Mouse (Mus musculus): ENCODE results near the gene Vmn1r2. TPM values are rescaled to one million over a fixed set of nuclear protein-coding genes. Genes with fewer than 3 reads are reported as not detected.
"Not testable (repeated sequence)": the region's sequence is repeated elsewhere in the genome, so short reads cannot be mapped to it uniquely, and the experiment has no call there.

Vmn1r2 gene
- polyA plus RNA-seq, 1 experiment from 2014 or later = not detected

DNA sequence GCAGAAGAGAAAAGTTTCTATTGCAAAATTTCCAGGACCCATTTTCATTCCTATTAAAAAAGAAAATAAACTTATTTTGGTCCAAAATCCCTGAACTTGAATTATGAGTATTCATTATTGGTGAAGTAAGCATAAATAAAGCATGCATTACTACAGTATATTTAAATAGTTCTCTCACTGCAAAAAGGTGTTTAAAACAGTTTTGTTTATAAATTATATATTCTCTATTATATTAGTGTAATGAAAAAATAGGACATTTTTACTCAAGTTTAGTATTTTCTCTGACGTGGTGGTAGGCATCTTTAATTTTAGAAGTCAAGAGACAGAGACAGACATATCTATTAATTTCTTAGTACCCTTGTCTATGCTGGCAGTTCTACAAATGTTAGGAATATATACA is 18.1 kb downstream of the Vmn1r2 start, which contains the start of gene Vmn1r3:
Vmn1r3 (minus strand) TSS at position 101 of the 400 bp plus-strand sequence.
- not testable (repeated sequence) for H3K4me2 ChIP-seq (ENCODE audit: low read depth, low read length); H3K36me3 ChIP-seq (ENCODE audit: control insufficient read depth, insufficient read depth, low read length); H3K27ac ChIP-seq (replicated peaks; ENCODE audit: low read depth, low read length); H3K9ac ChIP-seq (ENCODE audit: low read depth, low read length); DNase-seq (ENCODE audit: low spot score); H3K27me3 ChIP-seq (replicated peaks; ENCODE audit: control insufficient read depth, insufficient read depth, low read length); H3K4me3 ChIP-seq (ENCODE audit: low read depth, low read length); ATAC-seq (ENCODE audit: low read depth); H3K4me1 ChIP-seq (ENCODE audit: control insufficient read depth, insufficient read depth, low read length)
- H3K9me3 ChIP-seq (ENCODE audit: control insufficient read depth, low read length) = peaks cover 17% of the 10 kb centered on the region
- 72% methylated on average over 1 of the region's 1 CpGs for WGBS

DNA sequence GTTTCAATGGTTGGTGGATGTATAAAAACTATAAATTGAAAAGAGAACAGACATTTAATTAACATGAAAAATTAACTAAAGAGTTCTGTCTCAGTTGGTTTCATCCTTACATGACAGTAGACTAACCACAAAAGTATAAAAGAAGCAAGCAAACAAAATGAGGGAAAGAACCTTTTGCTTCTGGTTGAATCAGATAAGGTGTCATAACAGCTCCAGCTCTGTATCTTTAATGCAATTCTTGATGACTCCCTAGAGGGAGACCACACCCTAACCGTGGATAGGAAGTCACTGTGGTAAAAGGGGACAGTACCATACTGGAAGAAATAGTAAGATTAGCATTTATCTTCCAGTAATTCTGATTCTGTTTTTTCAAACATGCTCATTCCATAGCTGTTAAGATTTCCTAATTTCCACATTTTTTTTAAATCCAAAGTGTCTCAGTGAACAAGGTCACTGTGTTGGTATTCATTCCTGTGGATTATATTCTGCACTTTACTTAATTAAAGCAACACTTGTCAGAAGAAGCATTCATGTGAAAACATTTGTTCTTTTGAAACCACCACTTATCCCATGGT is 42.6 kb downstream of the Vmn1r2 start:
- not testable (repeated sequence) for H3K36me3 ChIP-seq (ENCODE audit: control insufficient read depth, insufficient read depth, low read length); H3K9me3 ChIP-seq (ENCODE audit: control insufficient read depth, low read length); H3K4me1 ChIP-seq (ENCODE audit: control insufficient read depth, insufficient read depth, low read length); H3K4me3 ChIP-seq (ENCODE audit: low read depth, low read length); H3K4me2 ChIP-seq (ENCODE audit: low read depth, low read length); H3K27me3 ChIP-seq (replicated peaks; ENCODE audit: control insufficient read depth, insufficient read depth, low read length); DNase-seq (ENCODE audit: low spot score); H3K27ac ChIP-seq (replicated peaks; ENCODE audit: low read depth, low read length); H3K9ac ChIP-seq (ENCODE audit: low read depth, low read length); ATAC-seq (ENCODE audit: low read depth)
- no CpG with 5 or more reads among the region's 1 CpGs for WGBS

DNA sequence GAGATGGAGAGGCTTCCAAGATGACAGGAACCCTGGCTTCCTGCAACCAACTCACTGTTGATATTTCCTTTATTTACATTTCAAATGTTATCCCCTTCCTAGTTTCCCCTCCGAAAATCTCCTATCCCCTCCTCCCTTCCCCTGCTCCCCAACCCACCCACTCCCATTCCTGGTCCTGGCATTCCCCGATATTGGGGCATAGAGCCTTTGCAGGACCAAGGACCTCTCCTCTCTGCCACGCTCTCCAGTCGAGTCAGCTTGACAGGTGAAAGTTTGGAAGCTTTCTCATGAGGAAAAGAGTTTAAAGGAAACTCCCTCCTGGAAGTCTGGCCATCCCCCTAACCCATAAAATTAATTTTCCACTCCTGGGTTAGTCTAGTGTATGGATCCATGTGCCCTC is 46.2 kb downstream of the Vmn1r2 start:
- not testable (repeated sequence) for H3K27me3 ChIP-seq (replicated peaks; ENCODE audit: control insufficient read depth, insufficient read depth, low read length); H3K4me3 ChIP-seq (ENCODE audit: low read depth, low read length); H3K36me3 ChIP-seq (ENCODE audit: control insufficient read depth, insufficient read depth, low read length); H3K4me1 ChIP-seq (ENCODE audit: control insufficient read depth, insufficient read depth, low read length); H3K9me3 ChIP-seq (ENCODE audit: control insufficient read depth, low read length); H3K27ac ChIP-seq (replicated peaks; ENCODE audit: low read depth, low read length); H3K4me2 ChIP-seq (ENCODE audit: low read depth, low read length); ATAC-seq (ENCODE audit: low read depth); DNase-seq (ENCODE audit: low spot score); H3K9ac ChIP-seq (ENCODE audit: low read depth, low read length)
- 69% methylated on average over 3 of the region's 4 CpGs for WGBS

DNA sequence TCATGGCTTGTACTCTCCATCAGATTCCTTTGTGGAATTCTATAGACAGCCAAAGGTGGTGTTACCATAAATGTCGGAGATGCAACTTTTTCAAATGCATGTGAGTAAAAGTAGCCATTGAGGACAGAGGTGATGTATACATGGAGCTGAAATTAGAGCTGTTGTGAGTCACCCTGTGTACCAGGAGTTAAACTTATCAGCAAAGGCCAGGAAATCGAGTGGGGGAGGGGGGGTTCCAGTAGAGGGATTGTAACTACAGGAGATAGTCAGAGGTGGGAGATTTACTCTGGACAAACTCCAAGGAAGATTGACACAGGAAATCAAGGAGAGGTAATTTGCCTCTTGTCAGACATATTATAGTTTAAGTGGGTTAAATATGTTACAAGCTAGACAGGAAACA is 49.3 kb downstream of the Vmn1r2 start:
- not testable (repeated sequence) for H3K4me1 ChIP-seq (ENCODE audit: control insufficient read depth, insufficient read depth, low read length); ATAC-seq (ENCODE audit: low read depth); H3K36me3 ChIP-seq (ENCODE audit: control insufficient read depth, insufficient read depth, low read length); H3K9me3 ChIP-seq (ENCODE audit: control insufficient read depth, low read length); H3K27me3 ChIP-seq (replicated peaks; ENCODE audit: control insufficient read depth, insufficient read depth, low read length); H3K4me3 ChIP-seq (ENCODE audit: low read depth, low read length); H3K9ac ChIP-seq (ENCODE audit: low read depth, low read length); DNase-seq (ENCODE audit: low spot score); H3K4me2 ChIP-seq (ENCODE audit: low read depth, low read length); H3K27ac ChIP-seq (replicated peaks; ENCODE audit: low read depth, low read length)
- WGBS = 67% methylated on average over 2 of the region's 2 CpGs

Other genes with a start within 250 kb of the Vmn1r2 start
- not detected in 2 replicates for gene Vmn1r3, start 18.0 kb downstream of the Vmn1r2 start, polyA plus RNA-seq (2014; fragmentation: Nextera tagmentation; extraction: Ambion mirVana)

Data from embryonic facial prominence, embryonic 14.5 days (tissue).